Mouse (Mus musculus) spleen, adult 2 months (tissue): ENCODE results near the gene Kit.

Experiments
- CTCF ChIP-seq: fragments of 200-500 bp; IDR thresholded peaks from 2 replicates; pipeline ENCODE4 v1.5.1; 2011; ENCODE audit warnings: mild to moderate bottlenecking, inconsistent platforms; ENCODE audit not compliant: insufficient read depth, insufficient read length, insufficient replicate concordance; ENCODE audit errors: extremely low read depth
- POLR2A ChIP-seq: fragments of 200-500 bp; IDR thresholded peaks from 2 replicates; pipeline ENCODE4 v1.6.1; 2011; ENCODE audit warnings: low read depth, low read length, inconsistent platforms

GRCm38 (mm10) chr5:75626703-75627102 lies 52.0 kb downstream of the Kit start:
- no peak for TF ChIP-seq CTCF
- no peak for TF ChIP-seq POLR2A
